Mouse (Mus musculus) bone marrow macrophage, adult 2 months (primary cell): ENCODE data around the gene Rnf41.

Experiments used
- CTCF ChIP-seq: IDR thresholded peaks from 2 replicates; pipeline ENCODE4 v1.5.1; 2012; ENCODE audit warnings: low read depth, mild to moderate bottlenecking, low read length, moderate library complexity
- POLR2A ChIP-seq: IDR thresholded peaks from 2 replicates; pipeline ENCODE4 v1.6.1; 2012; ENCODE audit warnings: mild to moderate bottlenecking, low read depth, low read length, borderline replicate concordance

DNA sequence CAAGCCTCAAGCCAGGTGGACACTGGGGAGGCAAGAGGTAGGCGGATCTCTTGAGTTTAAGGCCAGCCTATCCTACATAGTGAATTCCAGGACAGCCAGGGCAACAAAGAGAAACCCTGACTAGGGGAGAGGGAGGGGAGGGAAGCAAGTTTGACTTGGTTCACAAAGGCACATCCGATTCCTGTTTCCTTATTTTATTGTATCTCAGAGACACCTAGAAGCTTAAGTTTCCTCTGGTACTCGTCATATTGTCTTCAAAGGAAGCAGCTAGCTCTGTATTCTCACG is 954 bp upstream of the Rnf41 start:
- TF ChIP-seq POLR2A: no peak
- no peak for TF ChIP-seq CTCF
